10 mouse cellular contexts compared by ENCODE assay signal in genomic region chr11:117123418-117124085, GRCm38 (mm10). TPM values are rescaled to one million over a fixed set of nuclear protein-coding genes. Genes with fewer than 3 reads are reported as not detected.
DNase-seq lines count a peak whose midpoint lies in the region; TF ChIP-seq lines count a peak whose summit lies in the region.
"Had no signal": no experiment of that assay in that cellular context is flagged by ENCODE, and none has a peak within 500 bp of the region (broad histone marks: within the 10 kb centered on the region; RNA-seq: fewer than 3 reads in every experiment).

No protein-coding gene starts in this region.

- TF ChIP-seq CTCF in layer of hippocampus, adult 2 months (conservative IDR thresholded peaks at IDR 0.05), result no peak

- peak overlapping the region; percentile 99 for H3K27ac ChIP-seq in layer of hippocampus, adult 2 months

- no peak overlapping the region; the same call in 1 of the 2 replicates for H3K4me3 ChIP-seq in layer of hippocampus, adult 2 months
- H3K4me3 ChIP-seq: myocyte had no signal

- peak; percentile 42 for DNase-seq in adrenal gland, adult 2 months
- DNase-seq in adrenal gland, adult 8-10 months, result no peak
- no peak for DNase-seq in layer of hippocampus, adult 2 months (ENCODE audit: low spot score in 2 of 2)
- DNase-seq in layer of hippocampus, adult 18-20 months (ENCODE audit: low spot score in 2 of 2), result no peak
- peak; percentile 89 for DNase-seq in cerebellum, adult 9-10 months
- DNase-seq in retina, embryonic 14.5 days (ENCODE audit: low spot score), result peak; percentile 72
- no peak for DNase-seq in adrenal gland, postnatal 36 days
- DNase-seq in urinary bladder, postnatal 10 days (ENCODE audit: low spot score), result no peak
- DNase-seq: lung, adult 18-20 months had no signal

RNA-seq across cellular contexts. Expression of gene Sec14l1, which starts 8.6 kb away (rescaled TPM):
- 100 to 1,000 TPM; 117 to 175 TPM for total RNA-seq in adrenal gland, adult 2 months (2021)
- polyA plus RNA-seq in adrenal gland, adult 2 months (2012; rRNA removed), result 140 and 161 TPM in 2 replicates
- total RNA-seq in adrenal gland, adult 8-10 months (2022), result 100 to 1,000 TPM; 138 to 170 (median 166) TPM
- total RNA-seq in layer of hippocampus, adult 2 months (2021), result 100 to 1,000 TPM; 226 to 239 TPM
- total RNA-seq in layer of hippocampus, adult 18-20 months (2021), result 100 to 1,000 TPM; 235 to 245 TPM
- 100 to 1,000 TPM; 132 to 163 TPM for total RNA-seq in adrenal gland, postnatal 36 days (2021)

Comparison
In these comparisons a context has a peak if more than half of its experiments do, and no peak if none do; other contexts are left out.
1. DNase-seq: peak in adrenal gland, adult 2 months (single experiment), cerebellum, adult 9-10 months (single experiment) and retina, embryonic 14.5 days (single experiment); none in adrenal gland, adult 8-10 months (single experiment), layer of hippocampus, adult 2 months (0 of 2), layer of hippocampus, adult 18-20 months (0 of 2), adrenal gland, postnatal 36 days (0 of 2) and urinary bladder, postnatal 10 days (single experiment).